Mouse (Mus musculus) T-helper 17 cell (primary cell): ENCODE data around the gene Syne4.

Experiments used
- in situ Hi-C, 2 experiments: fragments of 300-600 bp; cut with MboI, MseI; formaldehyde crosslinking; loops; 1 replicate in 1 of 2; 2 replicates in 1 of 2; pipeline ENCODE4 v1.15.1; 2025; ENCODE audit warnings: high pct_unique_total_duplicates in 2 of 2

Gene Syne4

DNA sequence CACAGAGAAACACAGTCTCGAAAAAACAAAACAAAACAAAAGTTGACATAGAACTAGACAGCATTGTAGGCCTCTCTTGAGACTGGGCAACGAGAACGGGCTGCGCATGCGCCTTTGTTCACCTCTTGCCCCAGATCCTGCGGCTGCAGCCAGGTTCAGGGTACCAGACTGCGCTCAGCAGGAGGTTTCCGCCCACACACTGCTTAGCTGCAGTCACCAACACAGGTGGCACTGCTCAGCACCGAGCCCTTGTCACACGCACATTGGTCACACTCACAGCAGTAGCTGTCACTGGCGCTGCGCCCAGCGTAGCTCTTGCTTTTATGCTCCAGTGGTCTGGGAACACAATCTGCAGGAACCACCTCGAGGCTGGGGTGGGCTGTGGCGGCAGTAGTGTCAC lies 12.5 kb downstream of the Syne4 start:
- in situ Hi-C loops = no loop called here

DNA sequence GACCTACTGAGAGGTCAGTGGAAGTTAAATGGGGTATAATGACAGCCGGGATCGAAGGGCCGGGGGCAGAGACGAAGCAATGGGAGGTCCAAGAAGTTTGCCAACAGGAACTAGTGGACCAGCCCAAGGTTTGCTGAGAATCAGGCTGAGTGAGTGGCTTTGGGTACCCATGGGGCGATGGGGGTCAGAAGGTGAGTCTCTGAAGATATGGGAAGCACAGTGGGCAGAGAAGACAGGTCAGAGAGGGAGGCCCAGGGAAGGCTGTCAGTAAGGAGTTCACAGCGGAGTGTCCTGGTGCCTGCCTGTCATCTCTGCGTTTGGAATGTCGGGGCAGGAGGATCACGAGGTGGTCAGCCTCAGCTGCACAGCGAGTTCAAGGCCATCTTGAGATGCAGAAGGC lies 13.8 kb downstream of the Syne4 start:
- in situ Hi-C loops = no loop called here

DNA sequence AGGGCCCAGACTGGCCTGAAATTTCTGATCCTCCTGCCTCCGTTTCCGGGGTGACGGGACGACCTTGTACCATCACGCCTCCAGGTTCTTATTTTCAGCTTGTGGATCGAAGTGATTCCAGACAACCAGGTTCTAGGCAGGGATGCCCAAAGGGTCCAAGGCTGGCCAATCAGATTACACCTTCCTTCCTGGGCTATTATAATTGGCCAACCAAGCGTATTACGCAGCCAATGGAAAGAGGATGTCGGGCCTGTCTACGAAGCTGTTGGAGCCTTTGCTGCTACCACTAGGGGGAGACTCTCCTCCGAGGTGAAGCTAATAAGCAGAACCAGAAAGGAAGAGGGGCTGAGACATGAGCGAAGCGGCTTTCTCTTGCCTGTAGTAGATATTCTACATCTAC lies 17.3 kb downstream of the Syne4 start:
- in situ Hi-C loops = no loop called here

DNA sequence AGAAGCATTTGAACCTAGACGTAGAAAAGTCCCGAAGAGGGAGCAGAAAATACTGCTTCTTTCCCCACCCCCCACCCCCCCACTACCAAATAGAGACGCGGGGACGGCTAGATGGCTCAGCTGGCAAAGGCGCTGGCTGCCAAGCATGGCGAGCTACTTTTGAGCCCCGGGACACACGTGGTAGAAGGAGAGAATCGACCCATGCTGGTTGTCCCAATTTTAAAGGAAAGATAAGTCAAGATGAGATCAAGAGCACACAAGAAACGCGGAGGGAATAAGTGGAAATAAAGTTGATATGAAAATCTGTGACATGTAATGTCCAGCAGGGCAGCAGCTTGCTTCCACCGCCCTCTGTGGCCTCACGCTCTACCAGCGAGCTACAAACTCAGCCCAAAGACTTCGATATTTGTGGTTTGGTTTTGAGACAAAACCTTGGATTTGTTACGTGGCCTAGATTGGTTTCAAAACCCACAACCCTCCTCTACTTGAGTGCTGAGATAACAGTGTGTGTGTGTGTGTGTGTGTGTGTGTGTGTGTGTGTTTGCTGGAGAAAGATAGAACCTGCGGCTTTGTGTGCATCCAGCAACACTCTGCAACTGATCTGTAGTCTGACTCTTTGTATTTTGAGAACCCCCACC lies 18.1 kb downstream of the Syne4 start:
- in situ Hi-C loops = no loop called here

DNA sequence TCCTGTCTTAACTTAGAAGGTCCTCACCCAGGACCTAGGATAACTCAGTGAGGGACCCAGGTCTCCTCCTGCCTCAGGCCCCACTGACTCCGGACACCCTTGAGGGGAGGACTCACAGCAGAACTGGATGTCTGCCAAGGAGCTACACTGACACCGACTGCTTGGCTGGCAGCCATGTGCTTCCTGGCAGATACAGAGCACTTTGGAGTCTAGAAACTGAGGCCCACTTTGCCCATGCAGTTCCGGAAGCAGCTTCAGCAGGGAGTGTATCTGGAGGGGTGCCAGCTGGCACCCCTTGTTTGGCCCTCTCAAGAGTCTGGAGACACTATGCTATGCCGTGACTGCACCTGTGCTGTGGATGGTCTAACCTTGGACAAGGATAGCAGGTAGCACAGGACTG lies 18.8 kb downstream of the Syne4 start:
- in situ Hi-C loops = no loop called here

DNA sequence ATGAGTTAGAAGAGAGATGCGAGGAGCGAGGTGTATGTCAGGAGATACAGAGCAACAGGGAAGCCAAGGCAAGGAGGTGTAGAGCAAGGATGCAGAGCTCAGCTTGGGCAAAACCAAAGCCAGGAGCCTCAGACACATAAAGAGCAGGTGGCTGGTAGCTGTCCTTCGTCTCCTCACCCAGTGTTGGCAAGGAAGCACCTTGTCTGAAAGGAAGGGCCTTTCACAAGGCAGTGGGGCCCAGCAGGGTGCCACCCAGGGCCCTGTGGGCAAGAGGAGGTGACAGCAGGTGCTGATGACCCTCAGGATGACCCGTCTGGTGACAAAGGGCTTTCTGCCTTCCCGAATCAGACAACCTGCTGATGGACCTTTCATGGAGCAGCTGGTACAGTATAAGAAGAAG lies 20.0 kb downstream of the Syne4 start:
- in situ Hi-C loops = no loop called here

DNA sequence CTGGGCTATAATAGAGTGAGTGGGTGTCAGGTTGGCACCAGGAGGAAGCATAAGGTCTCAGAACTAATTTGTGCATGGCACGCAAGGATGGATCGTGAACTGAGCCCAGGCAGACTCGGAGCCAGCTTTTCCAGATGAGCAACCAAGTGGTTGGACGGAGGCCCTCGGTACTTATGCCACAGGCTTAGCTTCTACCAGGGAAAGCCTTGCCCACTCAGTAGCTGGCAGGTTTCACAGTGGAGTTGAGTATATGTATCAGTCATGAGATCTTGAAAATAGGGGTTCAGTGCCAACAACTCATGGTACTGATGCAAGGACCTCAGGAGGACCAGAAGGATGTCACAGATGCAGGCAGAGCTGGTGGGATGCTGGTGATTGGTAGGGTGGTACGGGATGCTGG lies 21.1 kb downstream of the Syne4 start:
- in situ Hi-C loops = no loop called here

DNA sequence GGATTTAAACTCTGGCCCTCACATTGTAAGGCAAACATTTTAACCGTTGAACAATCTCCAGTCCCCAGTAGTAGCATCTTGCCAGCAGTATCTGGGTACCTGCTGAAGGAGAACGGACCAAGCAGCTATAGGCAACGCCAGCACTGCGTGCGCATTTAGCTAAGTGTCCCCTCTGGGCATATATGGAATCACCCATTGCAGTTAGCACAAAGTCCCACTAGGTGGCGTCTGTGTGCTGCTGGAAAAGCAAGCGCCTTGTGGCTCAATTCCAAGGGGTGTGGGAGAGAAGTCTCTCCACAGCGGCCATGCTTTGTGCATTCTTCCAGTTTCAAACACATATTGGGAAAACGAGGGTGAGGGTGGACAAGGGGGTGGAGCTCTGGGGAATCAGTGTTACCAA lies 21.8 kb downstream of the Syne4 start:
- in situ Hi-C loops = no loop called here

DNA sequence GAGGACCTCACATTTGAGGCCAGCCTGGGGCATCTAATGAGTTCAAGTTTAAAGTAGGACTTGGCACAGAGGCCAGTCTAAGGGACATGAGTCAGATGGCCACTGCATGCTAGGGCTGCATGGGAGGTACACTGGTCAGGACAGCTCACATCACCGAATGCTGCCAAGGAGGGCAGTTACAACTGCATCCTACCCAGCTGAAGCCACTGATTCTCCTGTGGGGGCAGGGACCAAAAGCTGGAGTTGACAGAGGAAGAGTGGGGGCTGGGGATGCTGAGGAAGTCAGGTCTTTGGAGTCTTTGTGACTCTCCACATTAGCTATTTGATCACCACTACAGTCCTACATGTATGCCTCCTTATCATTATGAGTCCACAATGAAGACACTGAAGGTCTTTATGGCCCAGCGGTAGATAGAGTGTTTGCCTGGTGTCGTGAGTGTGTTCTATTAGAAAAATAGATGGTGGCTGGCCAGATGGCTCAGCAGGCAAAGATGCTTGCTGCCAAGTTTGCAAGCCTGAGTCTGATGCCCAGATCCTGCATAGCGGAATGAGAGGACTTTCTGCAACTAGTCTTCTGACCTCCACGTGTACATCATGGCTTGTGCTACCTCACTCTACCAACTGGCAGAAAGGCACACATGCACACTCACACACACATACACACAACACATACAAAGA lies 25.0 kb downstream of the Syne4 start:
- in situ Hi-C loops = no loop called here

DNA sequence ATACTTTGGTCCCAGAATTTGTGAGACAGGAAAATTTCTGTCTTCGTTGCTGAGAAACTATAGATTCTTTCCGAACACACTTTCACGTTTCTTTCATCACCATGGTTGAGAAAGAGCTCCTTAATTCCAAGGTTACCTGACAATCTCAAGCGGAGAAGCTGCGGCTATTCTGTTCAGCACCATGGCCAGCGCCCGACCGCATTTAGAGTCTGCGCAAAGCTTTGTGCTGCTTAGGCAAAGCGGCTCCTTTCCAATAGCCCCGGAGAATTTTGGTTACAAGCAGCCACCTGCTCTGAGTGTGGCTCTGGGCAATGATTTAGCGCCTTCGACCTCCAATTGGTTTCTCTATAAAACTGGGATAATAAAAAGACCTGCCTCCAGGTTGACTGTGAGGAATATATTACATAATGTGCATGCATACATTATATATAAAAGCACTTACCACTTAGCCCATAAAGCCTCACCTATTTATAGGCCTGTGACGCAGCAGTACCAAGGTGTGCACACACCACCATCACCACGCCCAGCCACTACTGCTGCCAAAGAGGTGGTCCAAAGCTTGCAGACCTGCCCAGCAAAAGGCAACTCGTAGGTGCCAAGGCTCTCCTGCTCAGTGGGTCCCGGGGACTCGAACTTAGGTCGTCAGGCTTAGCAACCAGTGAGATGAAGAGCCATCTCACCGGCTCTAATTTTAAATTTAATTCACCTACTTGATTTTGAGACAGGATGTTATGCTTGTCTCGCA lies 32.2 kb downstream of the Syne4 start:
- in situ Hi-C loops = no loop called here

DNA sequence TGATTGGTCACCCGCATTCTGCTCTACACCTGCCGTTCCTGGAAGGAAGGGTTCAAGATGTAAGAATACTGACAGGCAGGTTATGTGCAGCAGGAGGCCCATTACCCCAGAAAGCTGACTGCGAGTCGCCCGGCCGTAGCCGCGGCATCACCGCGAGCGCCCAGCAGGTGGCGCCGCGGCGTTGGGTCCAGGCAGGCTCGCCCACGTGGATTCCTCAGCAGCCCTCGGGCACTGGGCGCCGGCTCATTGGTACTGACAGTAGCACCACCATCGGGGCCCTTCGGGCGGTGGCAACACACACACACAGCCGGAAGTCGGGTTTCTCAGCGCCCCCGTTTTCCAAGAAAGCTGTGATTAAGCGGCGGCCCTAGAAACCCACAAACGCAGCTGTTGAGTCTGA lies 33.2 kb downstream of the Syne4 start:
- in situ Hi-C loops = no loop called here

DNA sequence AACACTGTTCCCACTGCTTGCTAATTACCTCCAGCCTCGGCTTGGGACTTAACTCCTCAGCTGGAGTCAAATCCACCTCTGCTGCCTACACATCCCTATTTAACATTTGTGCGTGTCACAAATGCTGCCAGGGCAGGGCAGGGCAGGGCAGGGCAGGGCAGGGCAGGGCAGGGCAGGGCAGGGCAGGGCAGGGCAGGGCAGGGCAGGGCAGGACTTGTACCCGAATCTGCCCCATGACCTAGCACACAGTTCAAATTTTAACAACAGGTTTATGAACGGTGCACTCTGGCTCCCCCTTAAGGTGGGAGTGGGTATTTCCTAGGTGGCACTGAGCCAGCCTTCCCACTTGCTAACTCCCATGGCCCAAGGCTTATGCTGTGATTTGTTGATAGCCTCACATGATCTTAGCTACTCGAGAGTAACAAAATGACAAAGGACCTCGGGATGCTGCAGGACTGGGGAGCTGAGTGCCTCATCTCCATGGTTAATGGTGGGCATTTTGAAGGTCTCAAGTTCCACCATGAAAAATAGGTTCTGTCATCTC lies 38.7 kb downstream of the Syne4 start:
- in situ Hi-C loops = no loop called here

DNA sequence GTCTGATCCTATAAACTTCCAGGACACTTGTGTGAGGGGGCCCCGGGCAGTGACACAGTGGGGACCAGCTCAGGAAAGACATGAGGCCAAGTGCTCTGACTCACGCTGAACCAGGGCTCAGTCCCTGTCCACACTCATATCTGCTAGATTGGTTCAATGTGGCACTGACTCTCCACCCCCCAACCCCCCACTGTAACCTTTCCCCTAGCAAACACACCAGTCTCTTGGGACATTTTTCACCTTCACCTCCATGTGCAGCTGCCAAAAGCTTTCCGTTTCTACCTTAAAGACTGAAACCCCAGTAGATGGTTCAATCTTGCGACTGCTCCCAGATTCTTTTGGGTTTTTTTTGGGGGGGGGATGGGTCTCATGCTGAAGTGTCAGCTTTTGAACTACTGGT lies 39.5 kb downstream of the Syne4 start:
- in situ Hi-C loops = no loop called here

DNA sequence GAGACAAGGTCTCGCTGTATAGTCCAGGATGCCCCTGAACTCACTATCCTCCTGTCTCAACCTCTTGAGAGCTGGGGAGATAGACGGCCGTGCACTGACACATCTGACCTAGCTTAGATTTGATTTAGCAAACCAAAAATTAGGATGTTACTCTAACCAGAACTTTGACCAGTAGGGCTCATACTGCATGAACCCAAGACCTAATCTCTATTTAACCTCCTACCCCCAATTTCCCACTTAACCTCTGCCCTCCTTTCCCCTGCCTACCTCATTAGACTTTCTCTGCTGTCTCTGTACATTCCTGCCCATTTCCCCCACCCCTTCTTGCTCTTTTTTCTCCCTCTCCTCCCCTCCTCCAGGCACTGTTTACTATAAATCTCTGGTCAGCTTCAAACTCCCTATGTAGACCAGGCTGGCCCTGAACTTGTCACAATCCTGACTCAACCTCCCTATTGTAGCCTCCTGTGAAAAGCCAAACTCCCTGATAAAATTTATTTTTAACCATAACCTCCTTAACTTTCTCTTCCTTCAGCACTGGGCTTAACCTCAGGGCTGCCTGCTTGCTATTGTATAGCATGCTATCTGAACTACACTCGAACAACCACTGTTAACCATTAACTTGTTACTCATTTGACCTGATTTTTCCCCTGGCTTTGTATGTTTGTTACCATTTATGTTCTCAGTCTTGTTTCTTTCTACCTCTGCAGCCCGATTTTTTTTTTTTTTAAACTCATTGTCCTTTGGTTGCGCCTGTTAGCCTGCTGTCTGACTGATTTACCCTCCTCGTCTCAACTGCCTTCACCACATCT lies 44.0 kb downstream of the Syne4 start:
- in situ Hi-C loops = no loop called here

DNA sequence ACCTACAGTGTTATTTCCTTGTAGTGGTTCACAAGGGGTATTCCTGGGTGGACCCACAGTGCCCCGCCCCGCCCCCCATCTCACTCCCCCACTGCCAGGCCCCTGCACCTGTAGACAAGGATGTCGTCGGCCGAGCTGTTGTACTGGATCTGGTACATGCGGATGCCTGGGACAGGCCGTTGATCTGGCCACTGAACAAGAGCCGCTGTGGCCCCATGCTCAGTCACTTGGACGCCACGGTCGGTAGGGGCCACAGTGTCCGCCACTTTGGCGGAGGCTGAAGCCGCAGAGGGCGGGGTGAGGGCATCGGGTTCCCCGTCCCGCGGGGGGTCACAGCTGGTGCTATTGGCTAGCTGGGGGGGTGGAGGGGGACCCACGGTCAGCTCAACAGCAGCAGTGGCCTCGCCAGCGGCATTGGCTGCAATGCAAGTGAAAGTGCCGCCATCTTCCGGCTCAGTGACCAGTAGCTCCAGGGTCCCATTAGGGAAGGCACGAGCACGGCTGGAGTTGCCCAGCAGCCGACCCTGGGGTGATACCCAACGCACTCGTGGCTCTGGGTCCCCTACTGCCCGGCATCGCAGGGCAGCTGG lies 44.8 kb downstream of the Syne4 start:
- in situ Hi-C loops = no loop called here

DNA sequence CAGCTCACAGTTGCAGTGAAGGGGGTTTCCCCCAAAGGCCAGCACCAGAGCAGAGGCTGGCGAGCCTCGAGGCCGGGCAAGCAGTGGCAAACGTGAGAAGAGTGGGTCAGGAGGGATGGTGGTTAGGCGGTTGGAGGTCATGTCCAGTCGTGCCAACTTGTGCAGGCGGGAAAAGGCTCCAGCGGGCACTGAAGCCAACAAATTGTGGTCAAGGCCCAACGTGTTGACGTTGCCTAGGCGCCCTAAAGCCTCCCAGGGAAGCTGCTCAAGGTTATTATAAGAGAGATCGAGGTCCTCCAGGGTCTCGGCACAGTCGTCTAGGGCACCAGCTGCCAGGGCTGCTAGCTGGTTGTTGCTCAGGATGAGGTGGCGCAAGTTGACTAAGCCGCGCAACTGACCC lies 45.4 kb downstream of the Syne4 start:
- in situ Hi-C loops = no loop called here

DNA sequence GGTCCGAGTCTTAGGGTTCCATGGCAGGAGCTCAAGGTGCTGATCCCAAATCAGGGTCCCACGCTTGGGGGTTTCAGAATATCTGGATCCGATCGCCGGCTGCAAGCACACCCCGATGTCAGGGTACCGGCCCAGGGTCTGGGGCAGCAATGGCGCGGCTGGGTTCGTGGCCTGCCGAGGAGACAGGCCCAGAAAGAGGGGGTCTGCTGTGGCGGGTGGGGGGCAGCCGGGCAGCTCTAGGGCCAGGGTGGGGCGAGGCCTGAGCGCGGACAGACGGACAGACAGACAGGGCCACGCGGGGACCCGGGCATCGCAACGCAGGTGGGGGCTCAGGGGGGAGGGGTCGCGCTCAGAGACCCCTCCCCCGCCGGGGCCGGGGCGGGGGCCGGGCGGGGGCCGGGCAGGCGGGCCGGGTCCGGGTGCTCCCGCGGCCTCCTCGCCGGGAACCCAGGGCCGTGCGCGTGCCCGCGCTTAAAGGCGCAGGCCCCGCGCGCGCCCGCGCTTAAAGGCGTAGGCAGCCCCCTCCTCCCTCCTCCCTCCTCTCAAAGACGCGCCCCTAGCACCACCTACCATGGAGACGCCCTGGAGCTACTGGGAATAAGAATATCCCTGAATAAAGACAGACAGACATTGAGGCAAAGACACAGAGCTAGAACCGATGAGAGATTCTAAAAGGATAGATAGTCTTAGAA lies 48.2 kb downstream of the Syne4 start, which contains the start of gene Lrfn3:
Gene Lrfn3, minus strand, starts transcription at position 121 of the 692 bp plus-strand sequence.
- in situ Hi-C loops = no loop called here

DNA sequence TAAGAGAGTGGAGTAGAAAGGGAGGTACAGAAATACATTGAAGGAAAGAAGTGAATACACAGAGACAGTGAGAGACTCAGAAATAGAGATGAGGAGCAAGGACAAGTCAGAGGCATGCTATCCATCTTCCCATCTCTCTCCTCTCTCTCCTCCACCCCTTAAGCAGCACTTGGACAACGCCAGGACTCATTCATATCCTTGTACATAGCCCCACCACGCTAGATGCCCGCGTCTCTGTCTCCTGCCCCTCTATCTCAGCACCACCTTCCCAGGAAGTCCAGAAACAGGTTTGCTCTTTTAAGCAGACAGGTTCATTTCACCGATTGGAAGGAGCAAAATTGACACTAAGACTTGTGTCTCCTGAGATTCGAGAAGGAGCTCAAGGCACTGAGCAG lies 48.7 kb downstream of the Syne4 start:
- in situ Hi-C loops = no loop called here

DNA sequence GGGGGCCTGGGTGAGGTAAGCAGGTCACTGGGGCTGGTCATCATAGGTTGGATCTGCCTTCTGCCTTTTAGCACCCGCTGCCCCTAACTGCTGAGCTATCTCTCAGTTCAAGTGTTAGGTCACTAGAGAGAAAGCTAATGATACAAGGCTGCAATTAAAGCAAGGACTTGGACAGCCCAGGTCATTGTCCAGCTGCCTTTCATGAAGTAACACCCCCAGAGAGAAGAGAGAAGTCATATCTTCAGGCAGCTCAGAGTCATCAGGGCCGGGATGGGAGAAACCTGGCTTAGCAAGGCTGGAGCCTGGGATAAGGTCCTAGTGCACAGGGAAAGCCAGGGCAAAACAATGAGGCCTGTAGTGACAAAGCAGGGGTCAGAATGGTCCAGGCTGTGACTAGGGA lies 52.9 kb downstream of the Syne4 start:
- in situ Hi-C loops = no loop called here
